Mouse (Mus musculus) hindbrain, embryonic 16.5 days (tissue): ENCODE results near the gene Wnt2. TPM values are rescaled to one million over a fixed set of nuclear protein-coding genes. Genes with fewer than 3 reads are reported as not detected.

Experiments
- ATAC-seq: fragments of 200-750 bp; cut with Nextera tagmentation; 2 replicates; pipeline ENCODE4 v1.8.0; 2017; ENCODE audit warnings: moderate TSS enrichment, moderate library complexity
- H3K27ac ChIP-seq: fragments of 300-500 bp; sonication (generic); 2 replicates; pipeline ENCODE4 v1.5.1; 2014; ENCODE audit warnings: low read depth, mild to moderate bottlenecking, control low read depth, low read length, moderate library complexity
- H3K27me3 ChIP-seq: fragments of 300-500 bp; sonication (generic); replicated peaks from 2 replicates; pipeline ENCODE4 v1.6.1; 2014; ENCODE audit warnings: low read length; ENCODE audit not compliant: control insufficient read depth, insufficient read depth
- H3K36me3 ChIP-seq: fragments of 300-500 bp; sonication (generic); 2 replicates; pipeline ENCODE4 v1.6.1; 2014; ENCODE audit warnings: mild to moderate bottlenecking, low read length, moderate library complexity, mixed read lengths; ENCODE audit not compliant: control insufficient read depth, insufficient read depth
- H3K4me1 ChIP-seq: fragments of 300-500 bp; sonication (generic); 2 replicates; pipeline ENCODE4 v1.6.1; 2014; ENCODE audit warnings: low read depth, low read length; ENCODE audit not compliant: control insufficient read depth, insufficient read depth
- H3K4me2 ChIP-seq: fragments of 300-500 bp; sonication (generic); 2 replicates; pipeline ENCODE4 v1.6.1; 2014; ENCODE audit warnings: mild to moderate bottlenecking, low read length, control low read depth, moderate library complexity
- H3K4me3 ChIP-seq: fragments of 300-500 bp; sonication (generic); 2 replicates; pipeline ENCODE4 v1.5.1; 2014; ENCODE audit warnings: mild to moderate bottlenecking, low read length, control low read depth, moderate library complexity
- H3K9ac ChIP-seq: fragments of 300-500 bp; sonication (generic); 2 replicates; pipeline ENCODE4 v1.6.1; 2014; ENCODE audit warnings: low read depth, mild to moderate bottlenecking, control low read depth, low read length, moderate library complexity
- H3K9me3 ChIP-seq: fragments of 300-500 bp; sonication (generic); 2 replicates; pipeline ENCODE4 v1.6.1; 2014; ENCODE audit warnings: mild to moderate bottlenecking, low read length, moderate library complexity; ENCODE audit not compliant: control insufficient read depth
- WGBS: fragments of 180-500 bp; shearing (Covaris S2); extraction: QIAGEN DNeasy Blood & Tissue Kit; methylation state at CpG from one replicate; pipeline ENCODE4 v1.1.7; 2014; 5-methylcytosine and 5-hydroxymethylcytosine counted together
- polyA plus RNA-seq: library from polyadenylated mRNA; unstranded; fragments of >200 nt; fragmentation: Nextera tagmentation; extraction: Ambion mirVana; gene quantifications from 2 replicates; pipeline ENCODE4 v1.2.1, GENCODE M21; 2015

Wnt2 gene
- polyA plus RNA-seq, 1 experiment from 2014 or later = 0.36 TPM

DNA sequence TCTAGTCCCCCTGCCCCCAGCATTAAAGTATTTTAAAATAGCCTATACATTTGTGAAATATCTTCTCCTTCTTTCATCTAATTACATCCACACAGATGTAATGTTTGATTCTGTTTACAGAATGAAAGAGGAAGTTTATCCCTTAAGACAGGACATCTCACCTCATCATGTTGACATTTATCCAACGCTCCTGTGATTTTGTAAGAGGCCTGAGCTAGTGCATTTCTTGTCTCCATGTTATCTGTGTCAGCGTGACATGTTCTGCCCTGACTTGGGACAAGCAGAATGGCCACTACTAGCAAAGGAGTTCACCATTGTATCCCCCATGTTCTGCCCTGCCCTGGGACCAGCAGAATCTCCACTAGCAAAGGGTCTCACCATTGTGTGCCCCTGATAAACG lies 66.9 kb downstream of the Wnt2 start:
- H3K4me3 ChIP-seq = no peak overlapping the region
- H3K9me3 ChIP-seq = no peaks in the 10 kb centered on the region
- ATAC-seq = no peak
- H3K9ac ChIP-seq = no peak overlapping the region
- H3K36me3 ChIP-seq = no peaks in the 10 kb centered on the region
- H3K4me1 ChIP-seq = no peaks in the 10 kb centered on the region
- no peak overlapping the region for H3K4me2 ChIP-seq
- H3K27me3 ChIP-seq = no peaks in the 10 kb centered on the region
- WGBS = 63% methylated on average over 3 of the region's 3 CpGs
- no peak overlapping the region for H3K27ac ChIP-seq

DNA sequence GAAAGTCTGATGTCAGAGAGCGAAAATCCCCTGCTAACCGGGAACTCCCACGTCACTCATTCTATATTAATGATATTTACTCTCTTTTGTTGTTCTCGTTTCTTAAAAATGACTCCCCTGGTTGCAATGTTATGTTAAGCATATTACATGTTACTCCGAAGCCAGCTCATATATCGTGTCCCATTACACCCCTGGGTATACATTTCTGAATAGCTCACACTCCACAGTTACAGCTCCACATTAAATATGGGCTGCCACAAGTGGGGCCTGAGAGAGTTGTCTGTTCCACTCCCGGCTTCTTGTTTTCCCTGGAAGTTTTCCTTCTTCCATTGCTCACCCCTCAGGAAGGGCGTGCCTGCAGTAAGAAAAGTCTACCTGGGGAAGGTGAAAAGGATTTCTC lies 78.6 kb downstream of the Wnt2 start:
- H3K36me3 ChIP-seq = no peaks in the 10 kb centered on the region
- H3K9ac ChIP-seq = no peak overlapping the region
- no peak overlapping the region for H3K4me3 ChIP-seq
- no peak overlapping the region for H3K27ac ChIP-seq
- no peaks in the 10 kb centered on the region for H3K9me3 ChIP-seq
- H3K4me1 ChIP-seq = no peaks in the 10 kb centered on the region
- 78% methylated on average over 8 of the region's 8 CpGs for WGBS
- no peaks in the 10 kb centered on the region for H3K27me3 ChIP-seq
- H3K4me2 ChIP-seq = no peak overlapping the region
- no peak for ATAC-seq

DNA sequence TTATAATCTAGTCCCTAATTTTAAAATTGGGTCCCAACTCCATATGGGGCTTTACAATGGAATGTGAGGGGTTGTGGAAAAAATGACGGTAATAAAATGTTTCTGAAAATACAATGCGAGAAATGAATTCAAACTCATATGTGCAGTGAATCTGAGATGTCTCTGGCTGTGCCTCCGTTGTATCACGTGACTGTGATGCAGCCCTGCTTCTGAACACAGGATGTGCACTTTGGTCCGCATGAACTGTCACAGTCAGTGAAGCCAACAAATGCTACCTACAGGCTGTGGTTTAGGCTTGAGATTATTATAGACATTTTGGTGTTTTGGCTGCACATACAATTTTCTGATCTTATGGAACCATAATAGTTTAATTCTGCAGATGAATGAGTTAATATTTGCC lies 81.3 kb downstream of the Wnt2 start:
- H3K27me3 ChIP-seq = no peaks in the 10 kb centered on the region
- ATAC-seq = no peak
- no peak overlapping the region for H3K4me2 ChIP-seq
- no peaks in the 10 kb centered on the region for H3K4me1 ChIP-seq
- H3K27ac ChIP-seq = no peak overlapping the region
- H3K36me3 ChIP-seq = no peaks in the 10 kb centered on the region
- H3K4me3 ChIP-seq = no peak overlapping the region
- H3K9ac ChIP-seq = no peak overlapping the region
- no peaks in the 10 kb centered on the region for H3K9me3 ChIP-seq
- WGBS = 85% methylated on average over 5 of the region's 5 CpGs

DNA sequence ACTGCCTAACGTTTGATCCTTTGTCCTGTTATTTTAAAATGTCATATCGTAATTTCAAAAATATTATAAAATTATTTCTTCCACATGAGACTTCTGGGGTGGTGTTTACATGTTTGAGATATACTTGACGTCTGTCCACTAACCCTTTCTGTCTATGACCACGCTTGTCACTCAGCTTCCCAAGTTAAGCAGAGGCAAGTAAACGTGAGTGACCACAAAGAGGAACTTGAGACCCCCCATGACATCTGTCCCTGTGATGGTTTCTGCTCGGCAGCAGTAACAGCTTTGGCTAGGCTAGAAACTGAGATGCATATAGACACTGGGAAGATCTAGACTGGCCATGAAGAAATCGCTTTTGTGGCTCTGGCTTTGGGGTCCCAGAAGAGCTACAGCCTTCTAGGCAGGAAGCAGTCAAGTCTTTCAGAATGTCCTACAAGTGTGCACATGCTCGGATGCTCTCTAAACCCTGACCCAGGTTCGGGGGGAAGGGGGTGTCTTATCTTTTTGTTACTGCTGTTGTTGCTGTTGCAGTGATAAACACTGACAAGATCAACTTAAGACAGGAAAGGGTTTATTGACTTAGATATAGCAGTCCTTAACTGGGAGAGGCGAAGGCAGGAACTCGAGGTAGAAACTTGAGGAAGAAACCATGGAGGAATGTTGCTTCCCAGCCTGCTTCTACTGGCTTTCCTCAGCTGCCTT lies 83.1 kb downstream of the Wnt2 start:
- Histone ChIP-seq H3K4me2 (no peak overlapping the region), H3K27ac (no peak overlapping the region), H3K4me1 (no peaks in the 10 kb centered on the region), H3K9me3 (no peaks in the 10 kb centered on the region), H3K36me3 (0 out of 2 replicates have a peak, but pooled peaks cover 5% of the 10 kb centered on the region), H3K9ac (no peak overlapping the region), H3K4me3 (no peak overlapping the region), H3K27me3 (no peaks in the 10 kb centered on the region)
- ATAC-seq = no peak
- 83% methylated on average over 11 of the region's 11 CpGs for WGBS

DNA sequence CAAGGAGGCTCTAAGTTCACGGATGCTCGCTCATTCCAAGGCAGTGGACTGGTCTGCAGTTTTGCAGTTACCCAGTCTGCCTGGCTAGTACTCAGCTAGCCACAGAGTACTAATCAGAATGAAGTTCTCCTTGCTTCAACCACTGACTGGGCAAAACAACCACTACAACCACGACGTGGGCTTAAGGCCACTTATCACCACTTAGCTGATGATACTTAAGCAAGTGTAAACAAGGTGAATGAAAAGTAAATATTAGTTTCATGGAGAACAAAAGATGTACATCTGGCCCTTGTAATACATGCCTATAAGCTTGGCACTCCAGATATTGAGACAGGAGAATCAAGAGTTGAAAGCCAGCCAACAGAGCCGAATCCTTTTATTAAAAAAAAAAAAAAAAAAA lies 83.9 kb downstream of the Wnt2 start:
- H3K36me3 ChIP-seq = 0 out of 2 replicates have a peak, but pooled peaks cover 5% of the 10 kb centered on the region
- H3K4me3 ChIP-seq = no peak overlapping the region
- no peak overlapping the region for H3K9ac ChIP-seq
- no peaks in the 10 kb centered on the region for H3K27me3 ChIP-seq
- ATAC-seq = no peak
- H3K9me3 ChIP-seq = no peaks in the 10 kb centered on the region
- WGBS = 74% methylated on average over 5 of the region's 5 CpGs
- H3K4me2 ChIP-seq = no peak overlapping the region
- no peaks in the 10 kb centered on the region for H3K4me1 ChIP-seq
- H3K27ac ChIP-seq = no peak overlapping the region

DNA sequence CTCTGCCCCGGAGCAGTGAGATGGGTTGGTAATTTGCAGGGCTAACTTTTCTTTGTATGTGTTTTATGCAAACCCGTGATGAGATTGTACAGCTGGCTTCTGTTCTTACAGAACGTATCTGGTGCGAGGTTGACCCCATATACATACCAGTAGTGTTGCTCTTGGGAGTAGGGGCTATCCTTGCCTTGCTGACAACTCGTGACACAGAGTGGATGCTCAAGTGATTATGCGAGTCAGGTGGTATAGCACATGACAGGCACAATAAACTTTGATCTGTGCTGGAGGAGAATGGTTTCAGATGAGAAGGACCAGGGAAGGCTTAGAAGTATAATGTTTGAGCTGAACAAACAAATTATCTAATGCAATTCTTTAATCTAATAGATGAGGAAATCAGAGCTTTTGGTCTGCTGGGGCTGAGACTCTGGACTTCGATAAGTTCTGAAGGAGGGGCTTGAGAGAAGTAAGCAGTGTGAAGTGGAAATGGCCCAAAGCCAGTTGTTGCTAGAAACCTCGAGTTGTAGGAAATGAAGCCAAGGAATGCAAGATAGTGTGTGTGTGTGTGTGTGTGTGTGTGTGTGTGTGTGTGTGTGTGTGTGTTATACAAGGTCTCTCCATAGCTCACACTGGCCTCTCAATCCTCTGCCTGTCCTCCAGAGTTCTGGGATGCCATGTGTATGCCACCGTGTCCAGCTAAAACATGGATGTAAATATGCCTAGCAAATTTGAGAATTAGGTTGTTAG lies 86.3 kb downstream of the Wnt2 start:
- H3K27me3 ChIP-seq = no peaks in the 10 kb centered on the region
- H3K9ac ChIP-seq = no peak overlapping the region
- H3K27ac ChIP-seq = no peak overlapping the region
- H3K4me3 ChIP-seq = no peak overlapping the region
- no peaks in the 10 kb centered on the region for H3K9me3 ChIP-seq
- H3K36me3 ChIP-seq = 0 out of 2 replicates have a peak, but pooled peaks cover 9% of the 10 kb centered on the region
- ATAC-seq = no peak
- H3K4me1 ChIP-seq = no peaks in the 10 kb centered on the region
- H3K4me2 ChIP-seq = no peak overlapping the region
- WGBS = 77% methylated on average over 9 of the region's 9 CpGs

DNA sequence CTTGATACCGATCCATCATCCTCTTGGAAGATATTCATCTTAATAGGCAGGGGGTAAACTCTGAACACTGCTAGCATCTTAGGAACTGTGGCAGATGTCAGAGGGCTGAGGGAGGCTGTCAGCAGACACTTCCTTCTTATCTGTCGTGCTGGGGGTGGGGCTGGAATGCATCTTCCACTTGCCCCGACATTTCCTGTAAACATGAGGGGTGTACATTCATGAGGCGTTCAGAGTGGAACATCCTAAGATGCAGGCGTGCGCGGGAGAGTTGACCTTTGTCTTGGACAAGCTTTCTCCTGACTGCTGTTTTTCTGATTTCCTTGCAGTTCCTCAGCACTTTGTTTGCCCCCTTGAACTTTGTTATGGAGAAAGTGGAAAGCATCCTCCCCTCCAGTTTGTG lies 88.0 kb downstream of the Wnt2 start:
- no peak for ATAC-seq
- H3K4me1 ChIP-seq = no peaks in the 10 kb centered on the region
- H3K4me3 ChIP-seq = no peak overlapping the region
- no peaks in the 10 kb centered on the region for H3K27me3 ChIP-seq
- H3K36me3 ChIP-seq = 0 out of 2 replicates have a peak, but pooled peaks cover 9% of the 10 kb centered on the region
- no peak overlapping the region for H3K9ac ChIP-seq
- no peak overlapping the region for H3K27ac ChIP-seq
- WGBS = 53% methylated on average over 7 of the region's 7 CpGs
- H3K9me3 ChIP-seq = no peaks in the 10 kb centered on the region
- no peak overlapping the region for H3K4me2 ChIP-seq

DNA sequence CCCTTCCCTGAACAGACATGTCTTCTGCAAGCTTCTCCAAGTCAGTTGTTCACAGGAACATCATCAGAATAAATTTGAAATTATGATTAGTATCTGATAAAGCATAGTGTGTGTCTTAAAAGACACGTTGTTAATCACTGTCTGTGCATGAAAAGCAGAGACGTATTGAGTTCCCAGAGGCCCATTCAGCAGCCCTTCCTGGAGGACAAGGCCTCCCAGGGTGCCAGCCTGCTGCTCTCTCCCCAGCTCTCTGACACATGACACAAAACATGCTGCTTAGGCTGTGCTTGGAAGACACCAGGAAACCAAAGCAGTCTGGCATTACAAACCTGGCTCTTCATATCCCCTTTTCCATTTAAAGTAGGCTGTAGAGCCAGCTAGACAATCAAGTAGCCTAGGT lies 88.5 kb downstream of the Wnt2 start:
- Histone ChIP-seq H3K36me3 (0 out of 2 replicates have a peak, but pooled peaks cover 9% of the 10 kb centered on the region), H3K4me3 (no peak overlapping the region), H3K4me2 (no peak overlapping the region), H3K27ac (no peak overlapping the region), H3K4me1 (no peaks in the 10 kb centered on the region), H3K9me3 (no peaks in the 10 kb centered on the region), H3K27me3 (no peaks in the 10 kb centered on the region), H3K9ac (no peak overlapping the region)
- 10% methylated on average over 2 of the region's 2 CpGs for WGBS
- ATAC-seq = peak; percentile 60
